Mouse (Mus musculus) limb, embryonic 14.5 days (tissue): ENCODE measurements around the gene Fblim1. TPM values are rescaled to one million over a fixed set of nuclear protein-coding genes. Genes with fewer than 3 reads are reported as not detected.

Experiments
- ATAC-seq: fragments of 200-750 bp; cut with Nextera tagmentation; 2 replicates; pipeline ENCODE4 v1.8.0; 2017; ENCODE audit warnings: low read depth, moderate number of reproducible peaks, moderate TSS enrichment; ENCODE audit not compliant: low FRiP score
- DNase-seq: peaks from one replicate; pipeline ENCODE4 v3.0.0-alpha.2; 2015; ENCODE audit warnings: low spot score
- H3K27ac ChIP-seq: fragments of 300-500 bp; sonication (generic); replicated peaks from 2 replicates; pipeline ENCODE4 v1.5.1; 2014; ENCODE audit warnings: low read depth, mild to moderate bottlenecking, low read length, moderate library complexity, mixed read lengths
- H3K27me3 ChIP-seq: fragments of 300-500 bp; sonication (generic); 2 replicates; pipeline ENCODE4 v1.6.1; 2014; ENCODE audit warnings: low read length, mixed read lengths; ENCODE audit not compliant: control insufficient read depth, insufficient read depth
- H3K36me3 ChIP-seq: fragments of 300-500 bp; sonication (generic); 2 replicates; pipeline ENCODE4 v1.6.1; 2014; ENCODE audit warnings: mild to moderate bottlenecking, low read length, moderate library complexity, mixed read lengths; ENCODE audit not compliant: control insufficient read depth, insufficient read depth
- H3K4me1 ChIP-seq: fragments of 300-500 bp; sonication (generic); 2 replicates; pipeline ENCODE4 v1.6.1; 2014; ENCODE audit warnings: antibody characterized with exemption, low read length, mixed read lengths; ENCODE audit not compliant: control insufficient read depth, insufficient read depth
- H3K4me2 ChIP-seq: fragments of 300-500 bp; sonication (generic); replicated peaks from 2 replicates; pipeline ENCODE4 v1.6.1; 2014; ENCODE audit warnings: low read depth, mild to moderate bottlenecking, low read length, moderate library complexity; ENCODE audit not compliant: severe bottlenecking
- H3K4me3 ChIP-seq: fragments of 300-500 bp; sonication (generic); replicated peaks from 2 replicates; pipeline ENCODE4 v1.5.1; 2014; ENCODE audit warnings: low read length
- H3K9ac ChIP-seq: fragments of 300-500 bp; sonication (generic); 2 replicates; pipeline ENCODE4 v1.6.1; 2014; ENCODE audit warnings: mild to moderate bottlenecking, low read depth, low read length, moderate library complexity; ENCODE audit not compliant: severe bottlenecking
- H3K9me3 ChIP-seq: fragments of 300-500 bp; sonication (generic); 2 replicates; pipeline ENCODE4 v1.6.1; 2016; ENCODE audit warnings: low read length; ENCODE audit not compliant: control insufficient read depth
- POLR2A ChIP-seq: fragments of 200-500 bp; IDR thresholded peaks from 2 replicates; pipeline ENCODE4 v1.8.0; 2012; ENCODE audit warnings: inconsistent platforms, mild to moderate bottlenecking, moderate library complexity, borderline replicate concordance; ENCODE audit not compliant: insufficient read depth, insufficient read length; ENCODE audit errors: extremely low read depth
- WGBS: fragments of 180-500 bp; shearing (Covaris S2); extraction: QIAGEN DNeasy Blood & Tissue Kit; methylation state at CpG from one replicate; pipeline ENCODE4 v1.1.7; 2014; 5-methylcytosine and 5-hydroxymethylcytosine counted together
- polyA plus RNA-seq, 2 experiments: library from polyadenylated mRNA; depleted of rRNA in 1 of 2; stranded (reverse) in 1 of 2; unstranded in 1 of 2; fragments of >200 nt; fragmentation: Nextera tagmentation in 1 of 2; extraction: Ambion mirVana in 1 of 2; gene quantifications; 2 replicates each; pipeline versions ENCODE4 v1.2.1 to v1.2.3; 2012 to 2014

Fblim1 gene
- polyA plus RNA-seq, 2 experiments, result 33.7 to 52.2 TPM

- no peak for DNase-seq
- Histone ChIP-seq H3K4me1 (peaks cover 17% of the 10 kb centered on the region; the same call in 1 of the 2 replicates), H3K4me3 (no peak overlapping the region), H3K9me3 (no peaks in the 10 kb centered on the region), H3K36me3 (peaks cover 46% of the 10 kb centered on the region), H3K27ac (no peak overlapping the region), H3K27me3 (no peaks in the 10 kb centered on the region), H3K9ac (no peak overlapping the region), H3K4me2 (no peak overlapping the region)
- no peak for ATAC-seq
- TF ChIP-seq POLR2A, result no peak
- WGBS, result 90% methylated on average over 9 of the region's 9 CpGs
These were observed 10.2 kb downstream of the Fblim1 start for GRCm38 (mm10) chr4:141595605-141596268.

- ATAC-seq, result no peak
These were observed 10.8 kb downstream of the Fblim1 start for GRCm38 (mm10) chr4:141595138-141595537.

GRCm38 (mm10) chr4:141591547-141591946 lies 14.3 kb downstream of the Fblim1 start:
- WGBS, result 21% methylated on average over 3 of the region's 3 CpGs
- DNase-seq (no peak), ATAC-seq (no peak)
- Histone ChIP-seq H3K4me3 (no peak overlapping the region), H3K36me3 (peaks cover 79% of the 10 kb centered on the region), H3K27me3 (no peaks in the 10 kb centered on the region), H3K9ac (no peak overlapping the region), H3K9me3 (no peaks in the 10 kb centered on the region), H3K27ac (no peak overlapping the region), H3K4me1 (no peaks in the 10 kb centered on the region), H3K4me2 (no peak overlapping the region)
- TF ChIP-seq POLR2A, result no peak

More at GRCm38 (mm10) chr4:141595138-141595537, 10.8 kb downstream of the Fblim1 start:
- 95% methylated on average over 11 of the region's 11 CpGs for WGBS
- Histone ChIP-seq H3K9me3 (no peaks in the 10 kb centered on the region), H3K36me3 (peaks cover 49% of the 10 kb centered on the region), H3K27me3 (no peaks in the 10 kb centered on the region), H3K4me1 (peaks cover 15% of the 10 kb centered on the region; the same call in 1 of the 2 replicates), H3K27ac (no peak overlapping the region), H3K4me3 (no peak overlapping the region), H3K4me2 (no peak overlapping the region), H3K9ac (no peak overlapping the region)
- DNase-seq, result no peak
- no peak for TF ChIP-seq POLR2A

- Histone ChIP-seq H3K4me3 (no peak overlapping the region), H3K4me2 (no peak overlapping the region), H3K36me3 (peaks cover 73% of the 10 kb centered on the region), H3K9ac (no peak overlapping the region), H3K4me1 (no peaks in the 10 kb centered on the region), H3K9me3 (no peaks in the 10 kb centered on the region), H3K27me3 (no peaks in the 10 kb centered on the region), H3K27ac (no peak overlapping the region)
- ATAC-seq (no peak), DNase-seq (no peak)
- 93% methylated on average over 8 of the region's 8 CpGs for WGBS
- TF ChIP-seq POLR2A, result no peak
These were observed 22.0 kb downstream of the Fblim1 start for GRCm38 (mm10) chr4:141583919-141584318.

- H3K9ac ChIP-seq, result no peak overlapping the region
- H3K9me3 ChIP-seq, result no peaks in the 10 kb centered on the region
- no peak overlapping the region for H3K4me3 ChIP-seq
- H3K4me1 ChIP-seq, result no peaks in the 10 kb centered on the region
- peaks cover 71% of the 10 kb centered on the region for H3K36me3 ChIP-seq
- ATAC-seq, result no peak
- 92% methylated on average over 13 of the region's 13 CpGs for WGBS
- no peak for DNase-seq
- no peaks in the 10 kb centered on the region for H3K27me3 ChIP-seq
- no peak for TF ChIP-seq POLR2A
- H3K4me2 ChIP-seq, result no peak overlapping the region
- no peak overlapping the region for H3K27ac ChIP-seq
These were observed 24.8 kb downstream of the Fblim1 start for GRCm38 (mm10) chr4:141581051-141581450.

GRCm38 (mm10) chr4:141578833-141579232 lies 27.1 kb downstream of the Fblim1 start:
- Histone ChIP-seq H3K9ac (no peak overlapping the region), H3K4me1 (peaks cover 4% of the 10 kb centered on the region), H3K9me3 (no peaks in the 10 kb centered on the region), H3K27ac (no peak overlapping the region), H3K27me3 (no peaks in the 10 kb centered on the region), H3K4me3 (no peak overlapping the region), H3K4me2 (no peak overlapping the region), H3K36me3 (peaks cover 56% of the 10 kb centered on the region)
- TF ChIP-seq POLR2A, result no peak
- WGBS, result 78% methylated on average over 3 of the region's 3 CpGs
- ATAC-seq, result no peak
- no peak for DNase-seq
